Mouse (Mus musculus) liver, embryonic 14.5 days (tissue): ENCODE results near the gene 4931409K22Rik.

Source experiments
- CTCF ChIP-seq: IDR thresholded peaks from 2 replicates; pipeline ENCODE4 v1.5.1; 2016; ENCODE audit warnings: antibody characterized with exemption, low read depth, control low read depth
- EP300 ChIP-seq: IDR thresholded peaks from 2 replicates; pipeline ENCODE4 v1.6.1; 2016; ENCODE audit warnings: antibody characterized with exemption, low read depth

GRCm38 (mm10) chr5:24597901-24598569 is 41.4 kb upstream of the 4931409K22Rik start:
- no peak for TF ChIP-seq CTCF
- no peak for TF ChIP-seq EP300
